Mouse (Mus musculus): Measurements from ENCODE around the gene Trp73.

DNA sequence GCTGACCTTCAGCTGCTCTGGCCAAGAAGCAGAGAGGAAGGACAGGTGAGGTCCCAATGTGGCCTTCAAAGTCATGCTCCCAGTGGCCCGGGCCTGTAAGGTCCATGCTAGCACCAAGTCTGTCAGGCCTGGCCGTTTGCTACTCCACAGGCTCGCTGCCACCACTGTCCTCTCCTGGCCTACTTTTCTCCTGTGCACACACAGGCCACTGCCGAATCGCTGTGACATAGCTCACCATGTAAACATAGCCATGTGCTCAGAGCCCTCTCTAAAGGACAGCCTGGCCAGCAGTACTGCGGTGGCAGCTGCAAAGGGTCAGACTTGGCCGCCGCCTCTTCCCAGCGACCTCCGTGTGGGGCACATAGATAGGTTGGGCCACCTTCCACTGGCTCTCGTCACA, 14.1 kb upstream of the Trp73 start:
- TF ChIP-seq CTCF (IDR thresholded peaks at IDR 0.05; ENCODE audit: insufficient read depth, low read depth, low read length) (no peak), POLR2A (IDR thresholded peaks at IDR 0.05; ENCODE audit: insufficient read depth, low read depth, low read length) (no peak)

All from olfactory bulb, adult 2 months (tissue).